Mouse (Mus musculus): ENCODE measurements around the gene Dixdc1. TPM values are rescaled to one million over a fixed set of nuclear protein-coding genes. Genes with fewer than 3 reads are reported as not detected.

The Dixdc1 gene
- polyA plus RNA-seq, 1 experiment from 2014 or later = 35.0 TPM

Other genes starting within 250 kb of the Dixdc1 start
- 0.48 and 0.63 TPM in 2 replicates for gene Plet1, start 245.0 kb downstream of the Dixdc1 start, polyA plus RNA-seq (2015; fragmentation: Nextera tagmentation; extraction: Ambion mirVana)
- gene Pts, start 210.8 kb downstream of the Dixdc1 start, polyA plus RNA-seq (2015; fragmentation: Nextera tagmentation; extraction: Ambion mirVana) = 119 and 128 TPM in 2 replicates
- gene Il18, start 184.7 kb downstream of the Dixdc1 start, polyA plus RNA-seq (2015; fragmentation: Nextera tagmentation; extraction: Ambion mirVana) = 17.3 and 17.9 TPM in 2 replicates
- gene Bco2, start 184.3 kb downstream of the Dixdc1 start, polyA plus RNA-seq (2015; fragmentation: Nextera tagmentation; extraction: Ambion mirVana) = 0.30 and 0.35 TPM in 2 replicates
- 0.22 and 0.38 TPM in 2 replicates for gene Tex12, start 178.2 kb downstream of the Dixdc1 start, polyA plus RNA-seq (2015; fragmentation: Nextera tagmentation; extraction: Ambion mirVana)
- gene Sdhd, start 135.7 kb downstream of the Dixdc1 start, polyA plus RNA-seq (2015; fragmentation: Nextera tagmentation; extraction: Ambion mirVana) = 221 and 228 TPM in 2 replicates
- 373 and 382 TPM in 2 replicates for gene Timm8b, start 135.6 kb downstream of the Dixdc1 start, polyA plus RNA-seq (2015; fragmentation: Nextera tagmentation; extraction: Ambion mirVana)
- gene Pih1d2, start 122.2 kb downstream of the Dixdc1 start, polyA plus RNA-seq (2015; fragmentation: Nextera tagmentation; extraction: Ambion mirVana) = 5.7 and 7.5 TPM in 2 replicates
- gene Nkapd1, start 122.1 kb downstream of the Dixdc1 start, polyA plus RNA-seq (2015; fragmentation: Nextera tagmentation; extraction: Ambion mirVana) = 24.5 and 25.9 TPM in 2 replicates
- 45.0 and 46.3 TPM in 2 replicates for gene Dlat, start 79.7 kb downstream of the Dixdc1 start, polyA plus RNA-seq (2015; fragmentation: Nextera tagmentation; extraction: Ambion mirVana)
- 1.1 and 1.9 TPM in 2 replicates for gene 2310030G06Rik, start 7.0 kb upstream of the Dixdc1 start, polyA plus RNA-seq (2015; fragmentation: Nextera tagmentation; extraction: Ambion mirVana)
- 10.7 and 11.3 TPM in 2 replicates for gene Cryab, start 11.8 kb upstream of the Dixdc1 start, polyA plus RNA-seq (2015; fragmentation: Nextera tagmentation; extraction: Ambion mirVana)
- 1.3 and 1.7 TPM in 2 replicates for gene Hspb2, start 12.8 kb upstream of the Dixdc1 start, polyA plus RNA-seq (2015; fragmentation: Nextera tagmentation; extraction: Ambion mirVana)
- gene Fdxacb1, start 28.7 kb upstream of the Dixdc1 start, polyA plus RNA-seq (2015; fragmentation: Nextera tagmentation; extraction: Ambion mirVana) = 11.5 and 12.3 TPM in 2 replicates
- 47.2 and 53.7 TPM in 2 replicates for gene Alg9, start 35.5 kb upstream of the Dixdc1 start, polyA plus RNA-seq (2015; fragmentation: Nextera tagmentation; extraction: Ambion mirVana)
- 60.4 and 64.6 TPM in 2 replicates for gene 1110032A03Rik, start 36.0 kb upstream of the Dixdc1 start, polyA plus RNA-seq (2015; fragmentation: Nextera tagmentation; extraction: Ambion mirVana)
- gene Ppp2r1b, start 105.8 kb upstream of the Dixdc1 start, polyA plus RNA-seq (2015; fragmentation: Nextera tagmentation; extraction: Ambion mirVana) = 53.5 and 54.4 TPM in 2 replicates

All from hindbrain, embryonic 13.5 days (tissue).